Mouse (Mus musculus): ENCODE results near the gene Entpd8. TPM values are rescaled to one million over a fixed set of nuclear protein-coding genes. Genes with fewer than 3 reads are reported as not detected.

Entpd8 gene
- polyA plus RNA-seq (2014; fragmentation: Nextera tagmentation; extraction: Ambion mirVana), result 1.3 and 3.0 TPM in 2 replicates

GRCm38 (mm10) chr2:25080076-25080475 is at the start of gene Entpd8:
Entpd8 (plus strand) TSS chr2:25080304.
- Histone ChIP-seq H3K27ac (ENCODE audit: low read depth, low read length) (no peak within 1 kb of the TSS), H3K9ac (ENCODE audit: low read depth, low read length) (no peak within 1 kb of the TSS), H3K4me1 (ENCODE audit: control insufficient read depth, insufficient read depth, low read length) (no peaks in the 10 kb centered on the region), H3K27me3 (ENCODE audit: control insufficient read depth, insufficient read depth, low read length) (no peaks in the 10 kb centered on the region), H3K36me3 (ENCODE audit: control insufficient read depth, insufficient read depth, low read length) (no peaks in the 10 kb centered on the region), H3K9me3 (ENCODE audit: control insufficient read depth, low read length) (no peaks in the 10 kb centered on the region), H3K4me3 (ENCODE audit: low read length) (no peak within 1 kb of the TSS), H3K4me2 (replicated peaks; ENCODE audit: low read depth, low read length) (no peak within 1 kb of the TSS)
- WGBS, result 51% methylated on average over 5 of the region's 5 CpGs
- no peak for ATAC-seq (ENCODE audit: low FRiP score, low TSS enrichment)

GRCm38 (mm10) chr2:25034994-25035393 is 45.1 kb upstream of the Entpd8 start:
- Histone ChIP-seq H3K4me3 (ENCODE audit: low read length) (no peak overlapping the region), H3K27me3 (ENCODE audit: control insufficient read depth, insufficient read depth, low read length) (no peaks in the 10 kb centered on the region), H3K4me2 (replicated peaks; ENCODE audit: low read depth, low read length) (no peak overlapping the region), H3K36me3 (ENCODE audit: control insufficient read depth, insufficient read depth, low read length) (no peaks in the 10 kb centered on the region), H3K4me1 (ENCODE audit: control insufficient read depth, insufficient read depth, low read length) (no peaks in the 10 kb centered on the region), H3K9ac (ENCODE audit: low read depth, low read length) (no peak overlapping the region), H3K9me3 (ENCODE audit: control insufficient read depth, low read length) (no peaks in the 10 kb centered on the region), H3K27ac (ENCODE audit: low read depth, low read length) (no peak overlapping the region)
- WGBS, result 96% methylated on average over 4 of the region's 4 CpGs
- no peak for ATAC-seq (ENCODE audit: low FRiP score, low TSS enrichment)

GRCm38 (mm10) chr2:25040089-25040488 is 40.0 kb upstream of the Entpd8 start:
- 84% methylated on average over 5 of the region's 5 CpGs for WGBS
- Histone ChIP-seq H3K36me3 (ENCODE audit: control insufficient read depth, insufficient read depth, low read length) (no peaks in the 10 kb centered on the region), H3K4me1 (ENCODE audit: control insufficient read depth, insufficient read depth, low read length) (no peaks in the 10 kb centered on the region), H3K4me2 (replicated peaks; ENCODE audit: low read depth, low read length) (no peak overlapping the region), H3K27me3 (ENCODE audit: control insufficient read depth, insufficient read depth, low read length) (no peaks in the 10 kb centered on the region), H3K27ac (ENCODE audit: low read depth, low read length) (no peak overlapping the region), H3K4me3 (ENCODE audit: low read length) (no peak overlapping the region), H3K9me3 (ENCODE audit: control insufficient read depth, low read length) (no peaks in the 10 kb centered on the region), H3K9ac (ENCODE audit: low read depth, low read length) (no peak overlapping the region)
- ATAC-seq (ENCODE audit: low FRiP score, low TSS enrichment), result no peak

GRCm38 (mm10) chr2:25050921-25051320 is 29.2 kb upstream of the Entpd8 start:
- Histone ChIP-seq H3K4me1 (ENCODE audit: control insufficient read depth, insufficient read depth, low read length) (peaks cover 7% of the 10 kb centered on the region), H3K9me3 (ENCODE audit: control insufficient read depth, low read length) (no peaks in the 10 kb centered on the region), H3K9ac (ENCODE audit: low read depth, low read length) (no peak overlapping the region), H3K4me3 (ENCODE audit: low read length) (no peak overlapping the region), H3K27me3 (ENCODE audit: control insufficient read depth, insufficient read depth, low read length) (no peaks in the 10 kb centered on the region), H3K36me3 (ENCODE audit: control insufficient read depth, insufficient read depth, low read length) (no peaks in the 10 kb centered on the region; the same call in 1 of the 2 replicates), H3K27ac (ENCODE audit: low read depth, low read length) (no peak overlapping the region), H3K4me2 (replicated peaks; ENCODE audit: low read depth, low read length) (no peak overlapping the region)
- 89% methylated on average over 7 of the region's 7 CpGs for WGBS
- ATAC-seq (ENCODE audit: low FRiP score, low TSS enrichment), result no peak

- ATAC-seq (ENCODE audit: low FRiP score, low TSS enrichment), result no peak
- H3K9me3 ChIP-seq (ENCODE audit: control insufficient read depth, low read length), result no peaks in the 10 kb centered on the region
- H3K4me1 ChIP-seq (ENCODE audit: control insufficient read depth, insufficient read depth, low read length), result peaks cover 7% of the 10 kb centered on the region
- no peak overlapping the region for H3K27ac ChIP-seq (ENCODE audit: low read depth, low read length)
- H3K9ac ChIP-seq (ENCODE audit: low read depth, low read length), result no peak overlapping the region
- no peak overlapping the region for H3K4me3 ChIP-seq (ENCODE audit: low read length)
- H3K4me2 ChIP-seq (replicated peaks; ENCODE audit: low read depth, low read length), result no peak overlapping the region
- H3K27me3 ChIP-seq (ENCODE audit: control insufficient read depth, insufficient read depth, low read length), result no peaks in the 10 kb centered on the region
- H3K36me3 ChIP-seq (ENCODE audit: control insufficient read depth, insufficient read depth, low read length), result no peaks in the 10 kb centered on the region; the same call in 1 of the 2 replicates
- WGBS, result 89% methylated on average over 8 of the region's 8 CpGs
Measured at GRCm38 (mm10) chr2:25051450-25051849, 28.7 kb upstream of the Entpd8 start.

- Histone ChIP-seq H3K36me3 (ENCODE audit: control insufficient read depth, insufficient read depth, low read length) (peaks cover 10% of the 10 kb centered on the region; the same call in 1 of the 2 replicates), H3K9ac (ENCODE audit: low read depth, low read length) (no peak overlapping the region), H3K4me2 (replicated peaks; ENCODE audit: low read depth, low read length) (no peak overlapping the region), H3K27ac (ENCODE audit: low read depth, low read length) (no peak overlapping the region), H3K9me3 (ENCODE audit: control insufficient read depth, low read length) (no peaks in the 10 kb centered on the region), H3K4me3 (ENCODE audit: low read length) (no peak overlapping the region), H3K27me3 (ENCODE audit: control insufficient read depth, insufficient read depth, low read length) (no peaks in the 10 kb centered on the region), H3K4me1 (ENCODE audit: control insufficient read depth, insufficient read depth, low read length) (peaks cover 7% of the 10 kb centered on the region)
- 96% methylated on average over 6 of the region's 6 CpGs for WGBS
- no peak for ATAC-seq (ENCODE audit: low FRiP score, low TSS enrichment)
Measured at GRCm38 (mm10) chr2:25053101-25053500, 27.0 kb upstream of the Entpd8 start.

GRCm38 (mm10) chr2:25054221-25055067 is 25.7 kb upstream of the Entpd8 start, which contains the start of gene Nsmf:
Nsmf (plus strand) TSS chr2:25054355.
- H3K9me3 ChIP-seq (ENCODE audit: control insufficient read depth, low read length), result no peaks in the 10 kb centered on the region
- WGBS, result 5% methylated on average over 47 of the region's 47 CpGs
- no peaks in the 10 kb centered on the region for H3K27me3 ChIP-seq (ENCODE audit: control insufficient read depth, insufficient read depth, low read length)
- H3K4me3 ChIP-seq (ENCODE audit: low read length), result peak within 1 kb of the TSS; percentile 85
- peaks cover 10% of the 10 kb centered on the region; the same call in 1 of the 2 replicates for H3K36me3 ChIP-seq (ENCODE audit: control insufficient read depth, insufficient read depth, low read length)
- peak; percentile 93 for ATAC-seq (ENCODE audit: low FRiP score, low TSS enrichment)
- peaks cover 7% of the 10 kb centered on the region for H3K4me1 ChIP-seq (ENCODE audit: control insufficient read depth, insufficient read depth, low read length)
- H3K4me2 ChIP-seq (replicated peaks; ENCODE audit: low read depth, low read length), result peak within 1 kb of the TSS; percentile 78
- H3K9ac ChIP-seq (ENCODE audit: low read depth, low read length), result peak within 1 kb of the TSS; percentile 84
- no peak within 1 kb of the TSS for H3K27ac ChIP-seq (ENCODE audit: low read depth, low read length)

- ATAC-seq (ENCODE audit: low FRiP score, low TSS enrichment), result no peak; the same call in none of the 2 replicates
- no peaks in the 10 kb centered on the region for H3K27me3 ChIP-seq (ENCODE audit: control insufficient read depth, insufficient read depth, low read length)
- peaks cover 14% of the 10 kb centered on the region for H3K36me3 ChIP-seq (ENCODE audit: control insufficient read depth, insufficient read depth, low read length)
- H3K4me3 ChIP-seq (ENCODE audit: low read length), result peak overlapping the region; percentile 85
- peak overlapping the region; percentile 84 for H3K9ac ChIP-seq (ENCODE audit: low read depth, low read length)
- H3K4me1 ChIP-seq (ENCODE audit: control insufficient read depth, insufficient read depth, low read length), result peaks cover 7% of the 10 kb centered on the region
- no peaks in the 10 kb centered on the region for H3K9me3 ChIP-seq (ENCODE audit: control insufficient read depth, low read length)
- H3K4me2 ChIP-seq (replicated peaks; ENCODE audit: low read depth, low read length), result peak overlapping the region; percentile 78
- H3K27ac ChIP-seq (ENCODE audit: low read depth, low read length), result no peak overlapping the region
- WGBS, result 52% methylated on average over 2 of the region's 2 CpGs
Measured at GRCm38 (mm10) chr2:25055068-25055405, 25.1 kb upstream of the Entpd8 start.

- peaks cover 20% of the 10 kb centered on the region for H3K36me3 ChIP-seq (ENCODE audit: control insufficient read depth, insufficient read depth, low read length)
- peaks cover 7% of the 10 kb centered on the region for H3K4me1 ChIP-seq (ENCODE audit: control insufficient read depth, insufficient read depth, low read length)
- no peaks in the 10 kb centered on the region for H3K27me3 ChIP-seq (ENCODE audit: control insufficient read depth, insufficient read depth, low read length)
- ATAC-seq (ENCODE audit: low FRiP score, low TSS enrichment), result no peak
- H3K9me3 ChIP-seq (ENCODE audit: control insufficient read depth, low read length), result no peaks in the 10 kb centered on the region
- H3K27ac ChIP-seq (ENCODE audit: low read depth, low read length), result no peak overlapping the region
- 89% methylated on average over 21 of the region's 21 CpGs for WGBS
- H3K4me3 ChIP-seq (ENCODE audit: low read length), result peak overlapping the region; percentile 85
- H3K9ac ChIP-seq (ENCODE audit: low read depth, low read length), result no peak overlapping the region; the same call in 1 of the 2 replicates
- H3K4me2 ChIP-seq (replicated peaks; ENCODE audit: low read depth, low read length), result peak overlapping the region; percentile 78
Measured at GRCm38 (mm10) chr2:25055409-25056155, 24.5 kb upstream of the Entpd8 start.

Measured in kidney, embryonic 14.5 days (tissue).